Mouse (Mus musculus): ENCODE results near the gene Xrn1. TPM values are rescaled to one million over a fixed set of nuclear protein-coding genes. Genes with fewer than 3 reads are reported as not detected.

The Xrn1 gene
- 4.4 and 6.3 TPM in 2 replicates for polyA plus RNA-seq (2012; rRNA removed; ENCODE audit: low replicate concordance)

DNA sequence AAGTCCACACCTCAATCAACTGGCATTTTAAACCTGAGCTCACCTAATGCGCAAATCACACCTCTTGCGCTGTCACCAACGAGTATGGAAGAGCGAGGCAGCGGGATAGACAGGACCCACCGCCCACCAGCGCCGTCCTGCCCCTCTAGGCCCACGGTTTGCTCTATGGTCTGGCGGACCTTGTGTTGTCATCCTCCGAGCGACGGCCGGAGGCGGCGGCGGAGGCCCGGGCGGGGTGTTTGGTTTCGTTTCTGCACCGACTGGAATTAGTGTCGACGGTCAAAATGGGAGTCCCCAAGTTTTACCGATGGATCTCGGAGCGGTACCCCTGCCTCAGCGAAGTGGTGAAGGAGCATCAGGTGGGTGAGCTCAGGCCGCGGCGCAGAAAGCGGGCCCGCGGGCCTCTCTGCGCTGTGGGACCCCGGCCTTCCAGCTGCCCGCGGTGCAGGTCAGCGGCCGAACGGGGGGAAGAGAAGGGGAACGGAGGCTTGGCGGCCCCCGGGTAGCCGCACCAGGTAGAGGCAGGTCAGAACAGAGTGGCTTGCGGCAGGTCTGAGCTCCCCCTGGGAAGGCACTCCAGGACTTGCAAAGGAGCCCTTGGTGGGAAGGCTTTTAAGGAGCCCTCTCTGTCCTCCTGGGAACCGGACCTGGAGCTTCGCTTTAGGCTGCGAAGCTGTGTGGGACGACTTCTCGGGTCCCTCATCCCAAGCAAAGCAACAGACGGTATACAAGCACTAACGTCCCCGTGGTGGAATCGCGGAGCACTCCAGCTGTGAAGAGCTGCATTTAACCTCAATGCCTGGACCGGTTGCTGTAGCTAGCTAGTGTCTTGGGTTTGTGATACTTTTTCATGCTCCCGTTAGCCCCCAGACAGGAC, at the start of gene Xrn1:
Gene Xrn1, plus strand, starts transcription at position 176 of the 877 bp plus-strand sequence.

Other genes with a start within 250 kb of the Xrn1 start
- 1.9 and 3.8 TPM in 2 replicates for gene Trpc1, start 204.4 kb upstream of the Xrn1 start, polyA plus RNA-seq (2012; rRNA removed; ENCODE audit: low replicate concordance)
- 0.98 TPM in 1 of 2 replicates, not detected in the other for gene Pls1, start 109.4 kb upstream of the Xrn1 start, polyA plus RNA-seq (2012; rRNA removed; ENCODE audit: low replicate concordance)
- gene Atr, start 97.2 kb upstream of the Xrn1 start, polyA plus RNA-seq (2012; rRNA removed; ENCODE audit: low replicate concordance) = 3.4 and 4.8 TPM in 2 replicates
- 3.5 and 5.6 TPM in 2 replicates for gene Gk5, start 164.6 kb downstream of the Xrn1 start, polyA plus RNA-seq (2012; rRNA removed; ENCODE audit: low replicate concordance)
- 8.8 and 13.7 TPM in 2 replicates for gene Tfdp2, start 241.5 kb downstream of the Xrn1 start, polyA plus RNA-seq (2012; rRNA removed; ENCODE audit: low replicate concordance)